Mouse (Mus musculus): Measurements from ENCODE around the gene Mlc1.

DNA sequence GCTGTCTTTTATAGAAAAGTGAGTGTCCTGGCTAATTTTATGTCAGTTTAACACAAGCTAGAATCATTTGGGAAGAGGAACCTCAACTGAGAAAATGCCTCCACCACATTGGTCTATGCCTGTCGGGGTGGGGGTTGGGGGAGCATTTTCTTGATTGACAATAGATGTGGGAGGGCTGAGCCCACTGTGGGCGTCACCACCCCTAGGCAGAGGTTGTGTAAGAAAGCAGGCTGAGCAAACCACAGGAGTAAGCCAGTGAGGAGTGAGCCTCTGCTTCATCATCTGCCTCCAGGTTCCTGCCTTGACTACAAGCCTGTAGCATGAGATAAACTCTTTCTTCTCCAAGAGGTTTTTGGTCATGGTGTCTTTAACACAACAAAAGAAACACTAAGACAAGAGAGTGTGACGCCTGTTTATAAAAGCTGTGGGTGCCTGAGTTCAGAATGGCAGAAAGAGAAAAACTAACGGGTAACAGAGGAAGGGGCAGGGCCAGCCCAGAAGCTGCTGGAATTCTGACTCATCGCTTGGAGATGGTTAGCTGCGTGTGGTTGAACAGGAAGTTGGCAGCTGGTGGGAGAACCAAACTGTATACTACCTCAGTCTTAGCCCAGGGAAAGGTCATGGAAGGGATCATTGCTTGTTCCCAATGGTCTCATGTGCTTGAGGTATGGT lies 42.1 kb downstream of the Mlc1 start:
- TF ChIP-seq POLR2A (IDR thresholded peaks at IDR 0.05; ENCODE audit: insufficient read depth, low read depth, low read length) (no peak), CTCF (IDR thresholded peaks at IDR 0.05; ENCODE audit: insufficient read depth, low read depth, low read length) (no peak)

Data from olfactory bulb, adult 2 months (tissue).